Mouse (Mus musculus) large intestine, adult 2 months (tissue): ENCODE results near the gene Gm6509. TPM values are rescaled to one million over a fixed set of nuclear protein-coding genes. Genes with fewer than 3 reads are reported as not detected.
"Not testable (repeated sequence)": the region's sequence is repeated elsewhere in the genome, so short reads cannot be mapped to it uniquely, and the experiment has no call there.

ENCODE experiments used
- DNase-seq: peaks from one replicate; pipeline ENCODE4 v3.0.0-alpha.2; 2012; ENCODE audit warnings: low read depth, low spot score
- WGBS: fragments of 180-500 bp; shearing (Covaris S2); methylation state at CpG from one replicate; pipeline ENCODE4 v1.1.7; 2018; 5-methylcytosine and 5-hydroxymethylcytosine counted together
- polyA plus RNA-seq: library from polyadenylated mRNA; depleted of rRNA; stranded (reverse); fragments of >200 nt; gene quantifications from 2 replicates; pipeline ENCODE4 v1.2.3, GENCODE M21; 2012; rRNA removed

Gm6509 gene
- not detected in 2 replicates for polyA plus RNA-seq

DNA sequence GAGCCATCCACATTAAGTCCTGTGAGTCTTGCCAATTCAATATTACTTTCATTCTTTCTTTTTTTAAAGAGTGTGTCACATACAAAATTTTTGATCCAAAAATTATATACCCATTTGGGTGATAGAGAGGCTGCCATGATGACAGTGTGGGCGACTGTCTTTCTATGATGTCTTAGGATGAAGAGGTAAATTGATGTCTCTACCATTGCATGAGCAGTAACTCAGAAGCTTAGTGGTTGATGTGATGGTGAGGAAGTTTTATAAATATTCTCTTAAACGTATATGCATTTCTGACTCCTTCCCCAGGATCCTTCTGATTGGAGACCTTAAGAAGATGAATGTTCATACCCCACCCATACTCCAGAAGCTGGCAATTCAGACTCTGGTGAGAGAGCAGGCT, at the start of gene Gm6509:
Gene Gm6509, plus strand, starts transcription at position 301 of the 400 bp plus-strand sequence.
- 89% methylated on average over 1 of the region's 2 CpGs for WGBS
- not testable (repeated sequence) for DNase-seq

DNA sequence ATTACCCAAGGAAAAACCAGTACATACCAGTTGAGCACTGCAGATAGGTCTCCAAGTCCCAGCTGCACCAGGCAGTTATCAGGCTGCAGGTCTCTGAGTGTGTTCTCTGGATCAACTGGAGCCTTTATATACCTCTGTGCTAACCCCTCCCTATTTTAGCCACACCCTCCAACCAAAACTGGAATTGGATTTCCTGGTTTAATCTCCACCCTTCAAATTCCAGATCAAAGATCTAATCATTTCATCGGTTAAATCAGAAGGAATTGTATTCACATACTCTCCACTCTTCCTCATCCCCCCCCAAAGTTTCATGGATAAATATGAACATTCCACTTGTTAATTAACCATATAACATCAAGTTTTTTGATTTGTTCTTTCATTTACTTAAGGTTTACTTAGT, 7.5 kb upstream of the Gm6509 start, which contains the start of gene Gm3147:
Gene Gm3147, minus strand, starts transcription at position 101 of the 400 bp plus-strand sequence.
- whole genome bisulfite sequencing: no CpG with 5 or more reads among the region's 1 CpGs
- DNase-seq: not testable (repeated sequence)

DNA sequence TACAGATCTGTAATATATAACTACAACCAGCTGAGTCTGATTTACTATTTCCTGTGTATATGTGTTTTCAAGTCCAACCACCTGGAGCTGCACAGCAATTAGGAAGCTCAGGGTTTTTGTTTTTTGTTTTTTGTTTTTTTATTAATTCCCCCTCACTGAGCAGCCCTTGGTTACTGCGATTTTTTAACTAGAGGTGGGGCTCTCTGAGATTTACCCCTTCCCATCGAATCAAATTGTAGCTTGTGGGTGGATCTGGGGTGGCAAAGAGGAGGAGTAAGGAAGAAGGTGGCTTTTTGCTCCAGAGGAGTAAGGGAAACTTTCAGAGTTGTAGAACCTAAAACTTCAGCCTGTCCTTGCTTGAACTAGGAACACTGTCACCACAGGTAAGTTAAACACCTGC, 24.3 kb downstream of the Gm6509 start, which contains the start of gene Gm6205:
Gene Gm6205, plus strand, starts transcription at position 301 of the 400 bp plus-strand sequence.
- DNase-seq: not testable (repeated sequence)
- WGBS: no CpG with 5 or more reads among the region's 2 CpGs

Other genes starting within 250 kb of the Gm6509 start
- gene Gm7682, start 178.2 kb upstream of the Gm6509 start, polyA plus RNA-seq: not detected in 2 replicates
- gene Gm3139, start 97.7 kb upstream of the Gm6509 start, polyA plus RNA-seq: not detected in 2 replicates
- not detected in 2 replicates for gene Gm3147, start 7.6 kb upstream of the Gm6509 start, polyA plus RNA-seq
- not detected in 2 replicates for gene Gm6205, start 24.4 kb downstream of the Gm6509 start, polyA plus RNA-seq
- gene Gm3183, start 241.5 kb downstream of the Gm6509 start, polyA plus RNA-seq: 0.17 TPM in 1 of 2 replicates, not detected in the other